Comparison of ENCODE assay signal across 16 mouse cellular contexts in genomic region chr13:30332581-30332980, GRCm38 (mm10). TPM values are rescaled to one million over a fixed set of nuclear protein-coding genes. Genes with fewer than 3 reads are reported as not detected.
DNase-seq lines count a peak whose midpoint lies in the region; ATAC-seq and TF ChIP-seq lines count a peak whose summit lies in the region.
"Had no signal": no experiment of that assay in that cellular context is flagged by ENCODE, and none has a peak within 500 bp of the region (broad histone marks: within the 10 kb centered on the region; RNA-seq: fewer than 3 reads in every experiment).

No protein-coding gene starts in this region.

- no peak overlapping the region for H3K9ac ChIP-seq in liver, postnatal 0 days (replicated peaks)
- no peak overlapping the region for H3K9ac ChIP-seq in stomach, postnatal 0 days (ENCODE audit: low read length)
- no peak overlapping the region for H3K9ac ChIP-seq in kidney, embryonic 16.5 days (replicated peaks; ENCODE audit: low read length)
- H3K9ac ChIP-seq: hindbrain, embryonic 14.5 days; liver, embryonic 13.5 days; midbrain, embryonic 13.5 days had no signal

- H3K4me3 ChIP-seq in liver, postnatal 0 days (ENCODE audit: low read depth, low read length): no peak overlapping the region
- H3K4me3 ChIP-seq in stomach, postnatal 0 days (ENCODE audit: low read depth, low read length): no peak overlapping the region
- no peak overlapping the region for H3K4me3 ChIP-seq in kidney, embryonic 16.5 days (ENCODE audit: low read length)
- H3K4me3 ChIP-seq: liver, embryonic 13.5 days; midbrain, embryonic 13.5 days had no signal

- no peak overlapping the region for H3K4me2 ChIP-seq in liver, postnatal 0 days (ENCODE audit: low read depth, low read length)
- no peak overlapping the region for H3K4me2 ChIP-seq in stomach, postnatal 0 days (replicated peaks; ENCODE audit: low read depth)
- H3K4me2 ChIP-seq in kidney, embryonic 16.5 days (replicated peaks; ENCODE audit: low read depth, low read length): no peak overlapping the region
- H3K4me2 ChIP-seq: hindbrain, embryonic 14.5 days; liver, embryonic 13.5 days; midbrain, embryonic 13.5 days had no signal

- 58% methylated on average over 5 of the region's 5 CpGs for WGBS in liver, postnatal 0 days (ENCODE audit: insufficient replicate concordance)
- 69% methylated on average over 5 of the region's 5 CpGs for WGBS in stomach, postnatal 0 days
- WGBS in kidney, embryonic 16.5 days: 73% methylated on average over 5 of the region's 5 CpGs

- peak; percentile 39 for DNase-seq in adrenal gland, adult 8-10 months
- DNase-seq in adrenal gland, postnatal 25 days: no peak
- peak; percentile 83 for DNase-seq in spleen, adult 12 weeks (ENCODE audit: low spot score)
- DNase-seq in spleen, adult 18-20 months: no peak
- peak; percentile 66 for DNase-seq in liver, postnatal 0 days
- DNase-seq in stomach, postnatal 0 days (ENCODE audit: low spot score): peak; percentile 44
- no peak for DNase-seq in gastrocnemius, adult 18-20 months (ENCODE audit: low spot score)
- DNase-seq: cerebellum, postnatal 14 days; kidney, postnatal 14 days; liver, embryonic 13.5 days; right cerebral cortex, adult 18-20 months had no signal

- H3K27me3 ChIP-seq in liver, postnatal 0 days (ENCODE audit: insufficient read depth, low read length): no peaks in the 10 kb centered on the region
- no peaks in the 10 kb centered on the region for H3K27me3 ChIP-seq in stomach, postnatal 0 days (ENCODE audit: control insufficient read depth, insufficient read depth, low read length)
- H3K27me3 ChIP-seq in kidney, embryonic 16.5 days (ENCODE audit: insufficient read depth, low read length): 0 out of 2 replicates have a peak, but pooled peaks cover 3% of the 10 kb centered on the region

- H3K9me3 ChIP-seq in liver, postnatal 0 days (ENCODE audit: low read length): no peaks in the 10 kb centered on the region
- no peaks in the 10 kb centered on the region for H3K9me3 ChIP-seq in stomach, postnatal 0 days (ENCODE audit: control insufficient read depth, low read length)
- H3K9me3 ChIP-seq in kidney, embryonic 16.5 days (ENCODE audit: low read length): no peaks in the 10 kb centered on the region
- H3K9me3 ChIP-seq: liver, embryonic 13.5 days; midbrain, embryonic 13.5 days had no signal

- no peaks in the 10 kb centered on the region for H3K36me3 ChIP-seq in liver, postnatal 0 days (replicated peaks; ENCODE audit: insufficient read depth, low read length)
- no peaks in the 10 kb centered on the region for H3K36me3 ChIP-seq in stomach, postnatal 0 days (ENCODE audit: control insufficient read depth, insufficient read depth, low read length)
- no peaks in the 10 kb centered on the region for H3K36me3 ChIP-seq in kidney, embryonic 16.5 days (ENCODE audit: insufficient read depth, low read length)
- H3K36me3 ChIP-seq: liver, embryonic 13.5 days; midbrain, embryonic 13.5 days had no signal

- H3K4me1 ChIP-seq in liver, postnatal 0 days (ENCODE audit: insufficient read depth): peaks cover 6% of the 10 kb centered on the region; the same call in 1 of the 2 replicates
- no peaks in the 10 kb centered on the region for H3K4me1 ChIP-seq in stomach, postnatal 0 days (replicated peaks; ENCODE audit: control insufficient read depth, insufficient read depth)
- 0 out of 2 replicates have a peak, but pooled peaks cover 2% of the 10 kb centered on the region for H3K4me1 ChIP-seq in kidney, embryonic 16.5 days (ENCODE audit: insufficient read depth, low read length)
- H3K4me1 ChIP-seq: liver, embryonic 13.5 days had no signal

- ATAC-seq in liver, postnatal 0 days: peak; percentile 74
- no peak for ATAC-seq in stomach, postnatal 0 days (ENCODE audit: low FRiP score, low TSS enrichment)
- ATAC-seq in kidney, embryonic 16.5 days (ENCODE audit: low FRiP score, low TSS enrichment): no peak
- ATAC-seq: intestine, embryonic 16.5 days; midbrain, embryonic 13.5 days had no signal

- H3K27ac ChIP-seq in liver, postnatal 0 days (ENCODE audit: low read depth): no peak overlapping the region
- no peak overlapping the region for H3K27ac ChIP-seq in stomach, postnatal 0 days (replicated peaks)
- no peak overlapping the region for H3K27ac ChIP-seq in kidney, embryonic 16.5 days (ENCODE audit: low read length)
- H3K27ac ChIP-seq: hindbrain, embryonic 14.5 days; liver, embryonic 13.5 days; midbrain, embryonic 13.5 days had no signal

- TF ChIP-seq EP300 in liver, postnatal 0 days (IDR thresholded peaks at IDR 0.05; ENCODE audit: low read depth): peak; percentile 93
- TF ChIP-seq EP300 in stomach, postnatal 0 days (optimal IDR thresholded peaks at IDR 0.05): no peak

- no peak for TF ChIP-seq CTCF in liver, postnatal 0 days (IDR thresholded peaks at IDR 0.05; ENCODE audit: low read depth)
- TF ChIP-seq CTCF in stomach, postnatal 0 days (IDR thresholded peaks at IDR 0.05; ENCODE audit: low read depth): no peak

RNA-seq across cellular contexts. Expression of gene Agtr1a, which starts 3.7 kb away (rescaled TPM):
- 100 to 1,000 TPM; 283 to 396 (median 309) TPM for total RNA-seq in adrenal gland, adult 8-10 months (2022)
- 150 and 236 TPM in 2 replicates for total RNA-seq in adrenal gland, postnatal 25 days (2021)
- polyA plus RNA-seq in liver, postnatal 0 days (2015; fragmentation: Nextera tagmentation; extraction: Ambion mirVana): 39.7 and 47.8 TPM in 2 replicates
- 1.6 and 2.6 TPM in 2 replicates for polyA plus RNA-seq in stomach, postnatal 0 days (2015; fragmentation: Nextera tagmentation; extraction: Ambion mirVana)
- polyA plus RNA-seq in kidney, embryonic 16.5 days (2015; fragmentation: Nextera tagmentation; extraction: Ambion mirVana): 15.0 and 16.3 TPM in 2 replicates
- 1 to 10 TPM; 3.3 to 5.4 TPM for total RNA-seq in gastrocnemius, adult 18-20 months (2021)
- total RNA-seq: granulocyte monocyte progenitor cell, adult 5-6 weeks had no signal

Comparison
In these comparisons a context has a peak if more than half of its experiments do, and no peak if none do; other contexts are left out.
1. DNase-seq: peak in adrenal gland, adult 8-10 months (single experiment), spleen, adult 12 weeks (single experiment), liver, postnatal 0 days (single experiment) and stomach, postnatal 0 days (single experiment); none in adrenal gland, postnatal 25 days (single experiment), spleen, adult 18-20 months (0 of 2) and gastrocnemius, adult 18-20 months (single experiment).
2. RNA of gene Agtr1a, which starts 3.7 kb away (total RNA-seq): 283 to 396 TPM in adrenal gland, adult 8-10 months and 150 to 236 TPM in adrenal gland, postnatal 25 days; 3.3 to 5.4 TPM in gastrocnemius, adult 18-20 months; every median in the first group is over 10 times any median in the second.